Mouse (Mus musculus) ES-E14 (cell line): Measurements from ENCODE around the gene Foxe1. TPM values are rescaled to one million over a fixed set of nuclear protein-coding genes. Genes with fewer than 3 reads are reported as not detected.

Experiments used
- DNase-seq: peaks from one replicate; pipeline ENCODE4 v3.0.0-alpha.2; 2013; ENCODE audit warnings: low read depth, low spot score
- H3K27ac ChIP-seq: 2 replicates; pipeline ENCODE4 v1.5.1; 2012; ENCODE audit warnings: low read depth, mild to moderate bottlenecking, low read length, moderate library complexity, mixed read lengths; ENCODE audit not compliant: poor library complexity, insufficient read depth, severe bottlenecking
- H3K36me3 ChIP-seq: 2 replicates; pipeline ENCODE4 v1.6.1; 2012; ENCODE audit warnings: mild to moderate bottlenecking, low read length, moderate library complexity, mixed read lengths; ENCODE audit not compliant: control insufficient read depth, poor library complexity, insufficient read depth, severe bottlenecking
- H3K4me1 ChIP-seq, 2 experiments: fragments of 150-350 bp in 1 of 2; sonication (generic) in 1 of 2; 2 replicates each; pipeline ENCODE4 v1.6.1; 2012; ENCODE audit warnings: low read length in 2 of 2, mild to moderate bottlenecking in 1 of 2, mixed read lengths in 1 of 2; ENCODE audit not compliant: control insufficient read depth in 2 of 2, insufficient read depth in 2 of 2, poor library complexity in 1 of 2
- H3K4me3 ChIP-seq, 2 experiments: fragments of 150-350 bp in 1 of 2; sonication (generic) in 1 of 2; 2 replicates each; pipeline ENCODE4 v1.5.1; 2012; ENCODE audit warnings: low read length in 2 of 2, low read depth in 1 of 2, mild to moderate bottlenecking in 1 of 2, mixed read lengths in 1 of 2; ENCODE audit not compliant: insufficient read depth in 1 of 2, poor library complexity in 1 of 2, severe bottlenecking in 1 of 2
- H3K9ac ChIP-seq: 2 replicates; pipeline ENCODE4 v1.6.1; 2012; ENCODE audit warnings: low read depth, mild to moderate bottlenecking, low read length, mixed read lengths; ENCODE audit not compliant: poor library complexity, insufficient read depth, severe bottlenecking
- H3K9me3 ChIP-seq: fragments of 150-350 bp; sonication (generic); 2 replicates; pipeline ENCODE4 v1.6.1; 2012; ENCODE audit warnings: low read depth, mild to moderate bottlenecking, low read length; ENCODE audit not compliant: control insufficient read depth, insufficient read depth
- CHD2 ChIP-seq: IDR thresholded peaks from 2 replicates; pipeline ENCODE4 v1.6.1; 2014; ENCODE audit warnings: mild to moderate bottlenecking, low read depth, low read length, inconsistent platforms
- HCFC1 ChIP-seq: IDR thresholded peaks from 2 replicates; pipeline ENCODE4 v1.6.1; 2012; ENCODE audit warnings: low read length, inconsistent platforms, borderline replicate concordance; ENCODE audit not compliant: insufficient read depth
- MAFK ChIP-seq: IDR thresholded peaks from 2 replicates; pipeline ENCODE4 v1.6.1; 2014; ENCODE audit warnings: mild to moderate bottlenecking, low read depth, low read length, inconsistent platforms; ENCODE audit not compliant: insufficient read depth
- ZC3H11A ChIP-seq: IDR thresholded peaks from 2 replicates; pipeline ENCODE4 v1.6.1; 2012; ENCODE audit warnings: low read depth, mild to moderate bottlenecking, inconsistent platforms, low read length, borderline replicate concordance
- ZNF384 ChIP-seq: IDR thresholded peaks from 2 replicates; pipeline ENCODE4 v1.6.1; 2012; ENCODE audit warnings: low read depth, low read length, inconsistent platforms
- in situ Hi-C, 2 experiments: fragments of 600-800 bp; cut with MboI; formaldehyde crosslinking; loops; one replicate each; pipeline ENCODE4 v1.15.1; 2025; ENCODE audit warnings: low sequenced_read_pairs in 2 of 2, inconsistent platforms in 1 of 2; ENCODE audit not compliant: unreplicated experiment in 2 of 2
- total RNA-seq: library from RNA; depleted of rRNA; stranded (reverse); fragments of 300-350 nt; gene quantifications from 2 replicates; pipeline ENCODE4 v1.2.3, GENCODE M21; 2012

Foxe1 gene
- total RNA-seq, 1 experiment, result 0.22 TPM

DNA sequence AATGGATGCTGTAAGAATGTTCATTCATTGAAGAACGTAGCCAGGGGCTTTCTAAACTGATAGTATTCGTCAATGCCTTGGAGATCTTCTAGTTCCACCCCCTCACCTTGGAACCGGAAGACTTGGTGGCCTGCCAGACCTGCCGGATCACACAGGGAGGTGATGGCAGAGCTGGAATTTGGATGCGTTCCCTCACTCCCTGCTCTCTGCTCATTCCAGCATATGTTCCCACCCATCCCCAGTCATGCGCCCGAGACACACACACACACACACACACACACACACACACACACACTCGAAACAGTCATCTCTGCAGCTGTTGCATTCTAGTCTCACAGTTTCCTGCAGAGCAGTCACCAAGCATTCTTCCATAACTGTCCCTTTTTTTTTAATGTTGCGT, 36.1 kb upstream of the Foxe1 start:
- in situ Hi-C loops, result no loop called here
- no peak for DNase-seq
- H3K27ac ChIP-seq, result no peak overlapping the region
- no peak for TF ChIP-seq HCFC1
- no peak for TF ChIP-seq ZNF384
- no peak for TF ChIP-seq ZC3H11A
- no peak for TF ChIP-seq MAFK
- TF ChIP-seq CHD2, result no peak
- H3K36me3 ChIP-seq, result no peaks in the 10 kb centered on the region
- H3K4me3 ChIP-seq, result no peak overlapping the region
- H3K9me3 ChIP-seq, result no peaks in the 10 kb centered on the region
- H3K9ac ChIP-seq, result no peak overlapping the region
- H3K4me1 ChIP-seq, result peaks cover 0 to 2% of the 10 kb centered on the region in 2 experiments; a peak in 1 of 4 replicates

DNA sequence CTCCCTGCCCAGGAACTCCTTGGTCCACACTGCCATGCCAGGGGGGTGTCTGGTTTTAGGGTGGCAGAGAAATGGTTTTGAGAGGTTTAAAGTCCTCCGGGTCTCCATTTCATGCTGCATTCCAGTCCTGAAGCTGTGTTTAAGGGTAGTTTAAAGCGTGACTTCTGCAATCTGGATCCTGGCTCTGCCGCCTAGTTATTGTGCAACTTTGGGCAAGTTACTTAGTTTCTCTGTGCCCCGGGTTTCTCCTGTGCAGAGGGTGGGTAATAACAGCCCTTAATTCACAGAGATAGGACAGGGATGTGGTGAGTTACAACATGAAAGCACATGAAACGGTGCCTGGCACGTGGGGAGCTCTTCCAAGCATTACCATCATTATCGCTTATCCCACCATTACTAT, 35.5 kb upstream of the Foxe1 start:
- no peak overlapping the region for H3K27ac ChIP-seq
- no peak for TF ChIP-seq HCFC1
- TF ChIP-seq ZNF384, result no peak
- no peak for TF ChIP-seq ZC3H11A
- TF ChIP-seq CHD2, result no peak
- TF ChIP-seq MAFK, result no peak
- in situ Hi-C loops, result no loop called here

DNA sequence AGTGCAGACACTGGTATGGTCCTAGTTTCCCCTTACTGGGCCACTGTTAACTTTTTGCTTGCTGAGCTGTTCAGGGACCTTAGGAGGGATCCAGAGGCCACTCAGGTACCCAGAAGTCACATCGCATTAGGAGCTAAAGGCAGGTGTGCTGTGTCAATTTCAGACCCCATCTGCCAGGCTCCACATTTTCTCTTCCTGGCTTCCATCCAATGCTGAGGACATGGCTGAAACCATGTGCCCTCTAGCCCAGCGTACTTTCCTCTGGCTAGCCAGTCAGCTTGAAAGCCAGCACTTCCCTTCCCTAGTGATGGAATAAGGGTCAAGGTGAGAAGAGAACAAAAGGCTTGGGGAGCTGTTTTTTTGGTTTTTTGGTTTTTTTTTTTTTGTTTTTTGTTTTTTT, 31.8 kb upstream of the Foxe1 start:
- in situ Hi-C loops, result no loop called here
- no peak overlapping the region for H3K27ac ChIP-seq
- H3K9ac ChIP-seq, result no peak overlapping the region
- DNase-seq, result no peak
- no peaks in the 10 kb centered on the region for H3K36me3 ChIP-seq
- H3K4me3 ChIP-seq, result no peak overlapping the region
- no peaks in the 10 kb centered on the region for H3K4me1 ChIP-seq
- TF ChIP-seq CHD2, result no peak
- TF ChIP-seq MAFK, result no peak
- TF ChIP-seq HCFC1, result no peak
- TF ChIP-seq ZC3H11A, result no peak
- TF ChIP-seq ZNF384, result no peak
- no peaks in the 10 kb centered on the region for H3K9me3 ChIP-seq

More for the DNA sequence above, 35.5 kb upstream of the Foxe1 start:
- Histone ChIP-seq H3K9me3 (no peaks in the 10 kb centered on the region), H3K4me1 (peaks cover 0 to 2% of the 10 kb centered on the region in 2 experiments; a peak in 1 of 4 replicates), H3K4me3 (no peak overlapping the region), H3K9ac (no peak overlapping the region), H3K36me3 (no peaks in the 10 kb centered on the region)
- no peak for DNase-seq

DNA sequence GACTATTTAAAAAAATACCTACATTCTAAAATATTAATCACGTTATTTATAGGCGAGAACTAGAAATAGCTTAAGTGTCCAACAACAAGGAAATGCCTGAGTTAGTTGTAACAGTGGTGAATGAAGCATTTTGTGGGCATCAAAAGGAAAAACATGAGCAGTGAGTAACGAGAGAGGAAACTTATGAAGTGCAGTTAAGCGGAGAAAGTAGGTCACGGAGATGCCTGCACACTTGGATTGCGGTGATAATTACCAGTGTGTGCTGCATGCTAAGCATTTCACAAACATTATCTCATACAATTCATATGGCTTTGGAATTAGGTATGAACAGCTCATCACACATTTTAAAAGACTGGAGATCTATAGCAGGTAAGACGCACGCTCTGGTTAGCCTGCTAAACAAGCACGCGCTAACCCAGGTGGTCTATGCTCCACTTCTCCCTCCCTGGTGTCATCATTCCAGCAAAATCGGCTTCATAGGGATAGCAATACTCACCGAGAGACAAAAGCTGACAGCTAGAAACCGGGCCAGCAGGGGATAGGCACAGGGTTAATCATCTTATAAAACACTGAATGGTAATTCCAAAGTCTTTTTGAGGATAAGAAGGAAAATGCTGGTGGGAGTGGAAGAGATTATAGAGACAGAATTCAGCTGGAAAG, 21.5 kb upstream of the Foxe1 start:
- DNase-seq, result no peak
- no peak overlapping the region for H3K27ac ChIP-seq
- in situ Hi-C loops, result no loop called here

More for the DNA sequence above, 21.5 kb upstream of the Foxe1 start:
- H3K4me3 ChIP-seq, result no peak overlapping the region
- no peaks in the 10 kb centered on the region for H3K9me3 ChIP-seq
- H3K9ac ChIP-seq, result no peak overlapping the region
- TF ChIP-seq MAFK (no peak), CHD2 (no peak), ZC3H11A (no peak), ZNF384 (no peak), HCFC1 (no peak)
- H3K36me3 ChIP-seq, result no peaks in the 10 kb centered on the region
- H3K4me1 ChIP-seq, result peaks cover 0 to 2% of the 10 kb centered on the region in 2 experiments; a peak in 1 of 4 replicates
